Mouse (Mus musculus): Measurements from ENCODE around the gene Elp5. TPM values are rescaled to one million over a fixed set of nuclear protein-coding genes. Genes with fewer than 3 reads are reported as not detected.
A peak's percentile ranks its signal among the peaks of the same experiment; 100 is the strongest.

The Elp5 gene
- polyA plus RNA-seq, 1 experiment: 50.6 TPM

- H3K4me3 ChIP-seq (replicated peaks; ENCODE audit: control insufficient read depth, low read depth, low read length): no peak overlapping the region
- WGBS: 90% methylated on average over 13 of the region's 13 CpGs
These were observed 37.1 kb downstream of the Elp5 start for GRCm38 (mm10) chr11:69945216-69945615.

GRCm38 (mm10) chr11:69940962-69941361 lies 41.4 kb downstream of the Elp5 start:
- Histone ChIP-seq H3K4me3 (replicated peaks; ENCODE audit: control insufficient read depth, low read depth, low read length) (no peak overlapping the region), H3K27ac (ENCODE audit: control insufficient read depth, insufficient read depth, low read depth, low read length, poor library complexity) (no peak overlapping the region), H3K4me1 (ENCODE audit: control insufficient read depth, insufficient read depth, low read length) (no peaks in the 10 kb centered on the region)
- 85% methylated on average over 4 of the region's 4 CpGs for WGBS
- TF ChIP-seq POLR2A (IDR thresholded peaks at IDR 0.05; ENCODE audit: borderline replicate concordance, control insufficient read depth, low read depth, low read length) (no peak), CTCF (IDR thresholded peaks at IDR 0.05; ENCODE audit: control insufficient read depth, insufficient read depth, low read length) (no peak)

More at GRCm38 (mm10) chr11:69945216-69945615, 37.1 kb downstream of the Elp5 start:
- no peak overlapping the region for H3K27ac ChIP-seq (ENCODE audit: control insufficient read depth, insufficient read depth, low read depth, low read length, poor library complexity)
- no peak for TF ChIP-seq CTCF (IDR thresholded peaks at IDR 0.05; ENCODE audit: control insufficient read depth, insufficient read depth, low read length)
- TF ChIP-seq POLR2A (IDR thresholded peaks at IDR 0.05; ENCODE audit: borderline replicate concordance, control insufficient read depth, low read depth, low read length): peak; percentile 13; the same call in 1 of the 2 replicates
- peaks cover 1% of the 10 kb centered on the region; the same call in 1 of the 2 replicates for H3K4me1 ChIP-seq (ENCODE audit: control insufficient read depth, insufficient read depth, low read length)

GRCm38 (mm10) chr11:69939731-69940130 lies 42.6 kb downstream of the Elp5 start:
- no peaks in the 10 kb centered on the region for H3K4me1 ChIP-seq (ENCODE audit: control insufficient read depth, insufficient read depth, low read length)
- no peak overlapping the region for H3K27ac ChIP-seq (ENCODE audit: control insufficient read depth, insufficient read depth, low read depth, low read length, poor library complexity)
- WGBS: 92% methylated on average over 17 of the region's 17 CpGs
- no peak overlapping the region for H3K4me3 ChIP-seq (replicated peaks; ENCODE audit: control insufficient read depth, low read depth, low read length)
- TF ChIP-seq CTCF (IDR thresholded peaks at IDR 0.05; ENCODE audit: control insufficient read depth, insufficient read depth, low read length): no peak
- no peak for TF ChIP-seq POLR2A (IDR thresholded peaks at IDR 0.05; ENCODE audit: borderline replicate concordance, control insufficient read depth, low read depth, low read length)

- Histone ChIP-seq H3K4me3 (replicated peaks; ENCODE audit: control insufficient read depth, low read depth, low read length) (no peak overlapping the region), H3K4me1 (ENCODE audit: control insufficient read depth, insufficient read depth, low read length) (no peaks in the 10 kb centered on the region; the same call in 1 of the 2 replicates), H3K27ac (ENCODE audit: control insufficient read depth, insufficient read depth, low read depth, low read length, poor library complexity) (no peak overlapping the region)
- TF ChIP-seq CTCF (IDR thresholded peaks at IDR 0.05; ENCODE audit: control insufficient read depth, insufficient read depth, low read length): no peak
- no peak for TF ChIP-seq POLR2A (IDR thresholded peaks at IDR 0.05; ENCODE audit: borderline replicate concordance, control insufficient read depth, low read depth, low read length)
- WGBS: 77% methylated on average over 5 of the region's 5 CpGs
These were observed 43.1 kb downstream of the Elp5 start for GRCm38 (mm10) chr11:69939181-69939580.

GRCm38 (mm10) chr11:69938401-69938979 lies 43.8 kb downstream of the Elp5 start:
- H3K4me3 ChIP-seq (replicated peaks; ENCODE audit: control insufficient read depth, low read depth, low read length): no peak overlapping the region
- TF ChIP-seq POLR2A (IDR thresholded peaks at IDR 0.05; ENCODE audit: borderline replicate concordance, control insufficient read depth, low read depth, low read length): no peak
- no peak for TF ChIP-seq CTCF (IDR thresholded peaks at IDR 0.05; ENCODE audit: control insufficient read depth, insufficient read depth, low read length)
- no peaks in the 10 kb centered on the region; the same call in 1 of the 2 replicates for H3K4me1 ChIP-seq (ENCODE audit: control insufficient read depth, insufficient read depth, low read length)
- no peak overlapping the region for H3K27ac ChIP-seq (ENCODE audit: control insufficient read depth, insufficient read depth, low read depth, low read length, poor library complexity)
- WGBS: 76% methylated on average over 9 of the region's 9 CpGs

GRCm38 (mm10) chr11:69937834-69938233 lies 44.5 kb downstream of the Elp5 start:
- Histone ChIP-seq H3K27ac (ENCODE audit: control insufficient read depth, insufficient read depth, low read depth, low read length, poor library complexity) (no peak overlapping the region), H3K4me3 (replicated peaks; ENCODE audit: control insufficient read depth, low read depth, low read length) (no peak overlapping the region), H3K4me1 (ENCODE audit: control insufficient read depth, insufficient read depth, low read length) (no peaks in the 10 kb centered on the region; the same call in 1 of the 2 replicates)
- WGBS: 84% methylated on average over 5 of the region's 5 CpGs
- TF ChIP-seq CTCF (IDR thresholded peaks at IDR 0.05; ENCODE audit: control insufficient read depth, insufficient read depth, low read length) (no peak), POLR2A (IDR thresholded peaks at IDR 0.05; ENCODE audit: borderline replicate concordance, control insufficient read depth, low read depth, low read length) (no peak)

GRCm38 (mm10) chr11:69937385-69937784 lies 44.9 kb downstream of the Elp5 start:
- 59% methylated on average over 4 of the region's 4 CpGs for WGBS
- H3K4me1 ChIP-seq (ENCODE audit: control insufficient read depth, insufficient read depth, low read length): peaks cover 2% of the 10 kb centered on the region; the same call in 1 of the 2 replicates
- TF ChIP-seq CTCF (IDR thresholded peaks at IDR 0.05; ENCODE audit: control insufficient read depth, insufficient read depth, low read length) (no peak), POLR2A (IDR thresholded peaks at IDR 0.05; ENCODE audit: borderline replicate concordance, control insufficient read depth, low read depth, low read length) (no peak)
- no peak overlapping the region for H3K4me3 ChIP-seq (replicated peaks; ENCODE audit: control insufficient read depth, low read depth, low read length)
- H3K27ac ChIP-seq (ENCODE audit: control insufficient read depth, insufficient read depth, low read depth, low read length, poor library complexity): no peak overlapping the region

- H3K4me3 ChIP-seq (replicated peaks; ENCODE audit: control insufficient read depth, low read depth, low read length): no peak overlapping the region
These were observed 45.5 kb downstream of the Elp5 start for GRCm38 (mm10) chr11:69936714-69937347.

More at GRCm38 (mm10) chr11:69936714-69937347, 45.5 kb downstream of the Elp5 start:
- TF ChIP-seq POLR2A (IDR thresholded peaks at IDR 0.05; ENCODE audit: borderline replicate concordance, control insufficient read depth, low read depth, low read length): no peak
- H3K27ac ChIP-seq (ENCODE audit: control insufficient read depth, insufficient read depth, low read depth, low read length, poor library complexity): no peak overlapping the region
- WGBS: 53% methylated on average over 9 of the region's 9 CpGs
- H3K4me1 ChIP-seq (ENCODE audit: control insufficient read depth, insufficient read depth, low read length): peaks cover 4% of the 10 kb centered on the region
